Mouse (Mus musculus) hindbrain, embryonic 12.5 days (tissue): Measurements from ENCODE around the gene Dab2. TPM values are rescaled to one million over a fixed set of nuclear protein-coding genes. Genes with fewer than 3 reads are reported as not detected.

ENCODE experiments used
- ATAC-seq: fragments of 200-750 bp; cut with Nextera tagmentation; 2 replicates; pipeline ENCODE4 v1.8.0; 2017; ENCODE audit warnings: moderate TSS enrichment; ENCODE audit not compliant: low FRiP score
- H3K27ac ChIP-seq: fragments of 300-500 bp; sonication (generic); 2 replicates; pipeline ENCODE4 v1.5.1; 2016; ENCODE audit warnings: mild to moderate bottlenecking
- H3K27me3 ChIP-seq: fragments of 300-500 bp; sonication (generic); 2 replicates; pipeline ENCODE4 v1.6.1; 2016; ENCODE audit warnings: mild to moderate bottlenecking
- H3K36me3 ChIP-seq: fragments of 300-500 bp; sonication (generic); 2 replicates; pipeline ENCODE4 v1.6.1; 2016; ENCODE audit warnings: mild to moderate bottlenecking
- H3K4me1 ChIP-seq: fragments of 300-500 bp; sonication (generic); 2 replicates; pipeline ENCODE4 v1.6.1; 2016
- H3K4me2 ChIP-seq: fragments of 300-500 bp; sonication (generic); replicated peaks from 2 replicates; pipeline ENCODE4 v1.6.1; 2016; ENCODE audit warnings: mild to moderate bottlenecking
- H3K4me3 ChIP-seq: fragments of 300-500 bp; sonication (generic); 2 replicates; pipeline ENCODE4 v1.5.1; 2016; ENCODE audit warnings: mild to moderate bottlenecking
- H3K9ac ChIP-seq: fragments of 300-500 bp; sonication (generic); 2 replicates; pipeline ENCODE4 v1.6.1; 2016; ENCODE audit warnings: mild to moderate bottlenecking, moderate library complexity
- H3K9me3 ChIP-seq: fragments of 300-500 bp; sonication (generic); replicated peaks from 2 replicates; pipeline ENCODE4 v1.6.1; 2016; ENCODE audit warnings: mild to moderate bottlenecking
- WGBS: fragments of 180-500 bp; shearing (Covaris S2); methylation state at CpG from one replicate; pipeline ENCODE4 v1.1.7; 2016; 5-methylcytosine and 5-hydroxymethylcytosine counted together
- polyA plus RNA-seq: library from polyadenylated mRNA; unstranded; fragments of >200 nt; fragmentation: Nextera tagmentation; extraction: Ambion mirVana; gene quantifications from 2 replicates; pipeline ENCODE4 v1.2.1, GENCODE M21; 2016

Gene Dab2
- polyA plus RNA-seq, 1 experiment from 2014 or later, result 63.5 TPM

- Histone ChIP-seq H3K4me1 (no peaks in the 10 kb centered on the region), H3K27ac (no peak overlapping the region), H3K36me3 (no peaks in the 10 kb centered on the region), H3K9ac (no peak overlapping the region), H3K4me2 (no peak overlapping the region), H3K27me3 (no peaks in the 10 kb centered on the region), H3K9me3 (no peaks in the 10 kb centered on the region), H3K4me3 (no peak overlapping the region)
- no peak for ATAC-seq
- 90% methylated on average over 4 of the region's 4 CpGs for WGBS
Observed at GRCm38 (mm10) chr15:6302219-6302618, 2.6 kb downstream of the Dab2 start.

- no peak for ATAC-seq
- Histone ChIP-seq H3K4me1 (no peaks in the 10 kb centered on the region), H3K4me3 (no peak overlapping the region), H3K4me2 (no peak overlapping the region), H3K27ac (no peak overlapping the region), H3K9me3 (no peaks in the 10 kb centered on the region), H3K27me3 (no peaks in the 10 kb centered on the region), H3K9ac (no peak overlapping the region), H3K36me3 (no peaks in the 10 kb centered on the region)
- WGBS, result 88% methylated on average over 2 of the region's 2 CpGs
Observed at GRCm38 (mm10) chr15:6303822-6304221, 4.2 kb downstream of the Dab2 start.

- Histone ChIP-seq H3K36me3 (no peaks in the 10 kb centered on the region), H3K4me3 (no peak overlapping the region), H3K27me3 (no peaks in the 10 kb centered on the region), H3K4me1 (peaks cover 5% of the 10 kb centered on the region; the same call in 1 of the 2 replicates), H3K9ac (no peak overlapping the region), H3K27ac (no peak overlapping the region), H3K9me3 (no peaks in the 10 kb centered on the region), H3K4me2 (no peak overlapping the region)
- 92% methylated on average over 3 of the region's 3 CpGs for WGBS
- ATAC-seq, result no peak
Observed at GRCm38 (mm10) chr15:6309633-6310032, 10.0 kb downstream of the Dab2 start.

GRCm38 (mm10) chr15:6310417-6310816 is 10.8 kb downstream of the Dab2 start:
- no peak overlapping the region for H3K9ac ChIP-seq
- no peak for ATAC-seq
- peaks cover 5% of the 10 kb centered on the region; the same call in 1 of the 2 replicates for H3K4me1 ChIP-seq
- H3K4me2 ChIP-seq, result no peak overlapping the region
- no peak overlapping the region for H3K27ac ChIP-seq
- H3K4me3 ChIP-seq, result no peak overlapping the region
- no peaks in the 10 kb centered on the region for H3K27me3 ChIP-seq
- no peaks in the 10 kb centered on the region for H3K36me3 ChIP-seq
- WGBS, result 80% methylated on average over 4 of the region's 4 CpGs
- H3K9me3 ChIP-seq, result no peaks in the 10 kb centered on the region

- H3K36me3 ChIP-seq, result no peaks in the 10 kb centered on the region
- WGBS, result 94% methylated on average over 3 of the region's 3 CpGs
- H3K4me1 ChIP-seq, result peaks cover 5% of the 10 kb centered on the region; the same call in 1 of the 2 replicates
- H3K27me3 ChIP-seq, result no peaks in the 10 kb centered on the region
- no peaks in the 10 kb centered on the region for H3K9me3 ChIP-seq
- no peak overlapping the region for H3K4me3 ChIP-seq
- no peak overlapping the region for H3K27ac ChIP-seq
- no peak for ATAC-seq
- no peak overlapping the region for H3K9ac ChIP-seq
- no peak overlapping the region for H3K4me2 ChIP-seq
Observed at GRCm38 (mm10) chr15:6312396-6312795, 12.8 kb downstream of the Dab2 start.

GRCm38 (mm10) chr15:6319352-6319751 is 19.8 kb downstream of the Dab2 start:
- no peak for ATAC-seq
- H3K36me3 ChIP-seq, result no peaks in the 10 kb centered on the region
- H3K4me1 ChIP-seq, result no peaks in the 10 kb centered on the region
- H3K27ac ChIP-seq, result no peak overlapping the region
- H3K27me3 ChIP-seq, result no peaks in the 10 kb centered on the region
- H3K4me2 ChIP-seq, result no peak overlapping the region
- H3K9me3 ChIP-seq, result no peaks in the 10 kb centered on the region
- H3K4me3 ChIP-seq, result no peak overlapping the region
- 88% methylated on average over 6 of the region's 6 CpGs for WGBS
- H3K9ac ChIP-seq, result no peak overlapping the region

- WGBS, result 52% methylated on average over 5 of the region's 5 CpGs
- Histone ChIP-seq H3K27me3 (no peaks in the 10 kb centered on the region), H3K9ac (no peak overlapping the region), H3K4me3 (no peak overlapping the region), H3K36me3 (no peaks in the 10 kb centered on the region), H3K4me2 (no peak overlapping the region), H3K27ac (no peak overlapping the region), H3K9me3 (no peaks in the 10 kb centered on the region), H3K4me1 (no peaks in the 10 kb centered on the region)
- ATAC-seq, result no peak
Observed at GRCm38 (mm10) chr15:6320501-6320900, 20.9 kb downstream of the Dab2 start.

- Histone ChIP-seq H3K4me2 (no peak overlapping the region), H3K4me3 (no peak overlapping the region), H3K27ac (no peak overlapping the region), H3K36me3 (no peaks in the 10 kb centered on the region), H3K27me3 (no peaks in the 10 kb centered on the region), H3K9ac (no peak overlapping the region), H3K4me1 (no peaks in the 10 kb centered on the region), H3K9me3 (no peaks in the 10 kb centered on the region)
- ATAC-seq, result no peak
- 85% methylated on average over 4 of the region's 4 CpGs for WGBS
Observed at GRCm38 (mm10) chr15:6321263-6321662, 21.7 kb downstream of the Dab2 start.

GRCm38 (mm10) chr15:6322311-6322710 is 22.7 kb downstream of the Dab2 start:
- no peak overlapping the region for H3K27ac ChIP-seq
- no peak overlapping the region for H3K4me3 ChIP-seq
- no peaks in the 10 kb centered on the region for H3K9me3 ChIP-seq
- H3K4me1 ChIP-seq, result no peaks in the 10 kb centered on the region
- ATAC-seq, result no peak
- 54% methylated on average over 5 of the region's 5 CpGs for WGBS
- H3K27me3 ChIP-seq, result no peaks in the 10 kb centered on the region
- H3K4me2 ChIP-seq, result no peak overlapping the region
- no peak overlapping the region for H3K9ac ChIP-seq
- no peaks in the 10 kb centered on the region for H3K36me3 ChIP-seq

- 74% methylated on average over 7 of the region's 7 CpGs for WGBS
- no peak overlapping the region for H3K9ac ChIP-seq
- no peaks in the 10 kb centered on the region for H3K9me3 ChIP-seq
- H3K27me3 ChIP-seq, result no peaks in the 10 kb centered on the region
- H3K27ac ChIP-seq, result no peak overlapping the region
- H3K4me2 ChIP-seq, result no peak overlapping the region
- ATAC-seq, result no peak
- no peak overlapping the region for H3K4me3 ChIP-seq
- H3K4me1 ChIP-seq, result no peaks in the 10 kb centered on the region
- no peaks in the 10 kb centered on the region for H3K36me3 ChIP-seq
Observed at GRCm38 (mm10) chr15:6323577-6323976, 24.0 kb downstream of the Dab2 start.

- H3K27me3 ChIP-seq, result no peaks in the 10 kb centered on the region
- no peaks in the 10 kb centered on the region for H3K4me1 ChIP-seq
- H3K4me2 ChIP-seq, result no peak overlapping the region
- WGBS, result 76% methylated on average over 4 of the region's 4 CpGs
- H3K27ac ChIP-seq, result no peak overlapping the region
- no peak overlapping the region for H3K9ac ChIP-seq
- H3K9me3 ChIP-seq, result no peaks in the 10 kb centered on the region
- no peak overlapping the region for H3K4me3 ChIP-seq
- no peak for ATAC-seq
- H3K36me3 ChIP-seq, result no peaks in the 10 kb centered on the region
Observed at GRCm38 (mm10) chr15:6325443-6325842, 25.9 kb downstream of the Dab2 start.

- no peak overlapping the region for H3K27ac ChIP-seq
Observed at GRCm38 (mm10) chr15:6326011-6326410, 26.4 kb downstream of the Dab2 start.

GRCm38 (mm10) chr15:6331380-6331779 is 31.8 kb downstream of the Dab2 start:
- Histone ChIP-seq H3K9me3 (no peaks in the 10 kb centered on the region), H3K4me3 (no peak overlapping the region), H3K9ac (no peak overlapping the region), H3K27ac (no peak overlapping the region), H3K4me2 (no peak overlapping the region), H3K27me3 (no peaks in the 10 kb centered on the region), H3K4me1 (no peaks in the 10 kb centered on the region), H3K36me3 (no peaks in the 10 kb centered on the region)
- ATAC-seq, result no peak
- WGBS, result 70% methylated on average over 2 of the region's 2 CpGs

More at GRCm38 (mm10) chr15:6326011-6326410, 26.4 kb downstream of the Dab2 start:
- Histone ChIP-seq H3K4me2 (no peak overlapping the region), H3K4me3 (no peak overlapping the region), H3K9me3 (no peaks in the 10 kb centered on the region), H3K9ac (no peak overlapping the region), H3K27me3 (no peaks in the 10 kb centered on the region), H3K4me1 (no peaks in the 10 kb centered on the region), H3K36me3 (no peaks in the 10 kb centered on the region)
- 82% methylated on average over 4 of the region's 4 CpGs for WGBS
- no peak for ATAC-seq
